Mouse (Mus musculus): Measurements from ENCODE around the gene Kcnk3.

- no peak for TF ChIP-seq CTCF (IDR thresholded peaks at IDR 0.05; ENCODE audit: low read depth)
- no peak for TF ChIP-seq EP300 (IDR thresholded peaks at IDR 0.05; ENCODE audit: low read depth)
Measured at GRCm38 (mm10) chr5:30669496-30669830, 81.5 kb downstream of the Kcnk3 start.
